Mouse (Mus musculus): ENCODE results near the gene Epsti1. TPM values are rescaled to one million over a fixed set of nuclear protein-coding genes. Genes with fewer than 3 reads are reported as not detected.

The Epsti1 gene
- polyA plus RNA-seq, 1 experiment = 35.3 TPM

DNA sequence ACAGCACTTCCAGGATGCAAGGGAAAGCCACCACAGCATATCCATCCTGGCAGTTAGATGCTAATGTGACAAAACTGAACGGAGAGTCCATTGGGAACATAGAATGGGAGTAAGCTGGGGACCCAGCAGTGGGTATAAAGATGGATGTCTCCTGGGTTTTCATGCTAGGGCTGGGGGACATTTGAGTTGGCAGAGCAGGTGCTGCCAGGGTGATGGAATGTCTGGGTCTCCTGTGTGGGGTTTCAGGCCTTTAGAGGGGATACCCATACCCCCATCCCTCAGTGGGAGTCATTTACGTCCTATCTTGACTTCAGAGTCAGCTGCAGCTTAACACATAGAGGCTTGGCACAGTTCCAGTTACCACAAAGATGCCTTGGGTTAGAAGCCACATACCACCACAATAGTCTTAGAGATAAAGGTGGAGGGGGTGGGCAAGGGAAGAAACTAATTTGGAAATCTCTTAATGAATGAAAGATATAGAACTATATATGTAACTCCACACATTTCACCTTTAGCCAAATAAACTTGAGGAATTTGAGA lies 25.2 kb downstream of the Epsti1 start:
- WGBS = 66% methylated on average over 2 of the region's 2 CpGs
- Histone ChIP-seq H3K27me3 (ENCODE audit: control insufficient read depth, insufficient read depth, low read length) (no peaks in the 10 kb centered on the region), H3K4me3 (ENCODE audit: extremely low read depth, insufficient read depth, insufficient read length) (no peak overlapping the region), H3K4me1 (ENCODE audit: control insufficient read depth, insufficient read depth, insufficient read length) (no peaks in the 10 kb centered on the region), H3K27ac (ENCODE audit: insufficient read depth, low read length) (no peak overlapping the region), H3K36me3 (ENCODE audit: control insufficient read depth, insufficient read depth, low read length) (peaks cover 13% of the 10 kb centered on the region)
- DNase-seq (ENCODE audit: low read depth in 1 of 2, low spot score in 2 of 2) = peak in 1 of 2 experiments; percentile 7
- TF ChIP-seq CTCF (IDR thresholded peaks at IDR 0.05; ENCODE audit: extremely low read depth, insufficient read depth, insufficient read length, insufficient replicate concordance) (no peak), POLR2A (IDR thresholded peaks at IDR 0.05; ENCODE audit: low read depth, low read length) (no peak)

DNA sequence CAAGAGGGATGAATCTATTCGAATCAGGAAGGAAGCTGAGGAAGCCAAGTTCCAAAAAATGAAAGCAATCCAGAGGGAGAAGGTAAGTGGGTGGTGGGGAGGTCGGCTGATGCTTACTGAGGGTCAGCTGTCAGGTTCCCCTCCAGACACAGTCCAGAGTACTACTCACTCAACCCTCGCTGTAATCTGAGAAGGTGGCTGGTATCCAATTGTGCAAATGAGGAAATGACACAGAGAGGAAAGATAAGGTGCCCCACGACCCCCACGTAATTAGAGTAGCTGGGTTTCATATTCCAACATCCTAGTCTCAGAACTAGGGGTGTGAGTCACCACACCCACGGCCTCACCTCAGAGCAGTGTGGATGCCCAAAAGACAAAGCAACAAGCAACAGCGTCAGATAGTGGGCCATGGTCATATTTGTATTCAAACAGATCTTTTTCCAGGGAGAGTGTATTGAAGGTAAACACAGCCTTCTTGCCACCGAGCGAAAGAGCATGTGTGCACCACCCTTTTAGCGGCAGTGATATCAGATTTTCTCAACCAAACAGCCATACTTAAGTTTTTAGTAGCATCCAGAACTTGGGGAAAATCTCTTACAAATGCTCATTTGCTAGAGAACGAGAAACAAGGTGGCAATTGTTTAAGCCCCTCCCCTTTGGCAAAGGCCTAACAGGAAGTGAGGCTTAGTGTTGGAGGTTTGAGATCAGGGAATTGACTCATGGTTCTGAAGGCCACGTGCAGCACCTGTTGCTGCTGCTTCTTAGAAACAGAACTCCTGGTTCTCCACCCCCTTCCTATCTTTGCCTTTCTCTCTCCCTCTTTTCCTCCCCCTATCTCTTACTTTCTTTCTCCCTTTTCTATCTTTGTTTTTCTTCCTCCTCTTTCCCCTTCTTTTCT lies 28.4 kb downstream of the Epsti1 start:
- H3K36me3 ChIP-seq (ENCODE audit: control insufficient read depth, insufficient read depth, low read length) = peaks cover 16% of the 10 kb centered on the region
- H3K4me3 ChIP-seq (ENCODE audit: extremely low read depth, insufficient read depth, insufficient read length) = no peak overlapping the region
- H3K27me3 ChIP-seq (ENCODE audit: control insufficient read depth, insufficient read depth, low read length) = no peaks in the 10 kb centered on the region
- no peak for TF ChIP-seq POLR2A (IDR thresholded peaks at IDR 0.05; ENCODE audit: low read depth, low read length)
- no peak for TF ChIP-seq CTCF (IDR thresholded peaks at IDR 0.05; ENCODE audit: extremely low read depth, insufficient read depth, insufficient read length, insufficient replicate concordance)
- no peaks in the 10 kb centered on the region for H3K4me1 ChIP-seq (ENCODE audit: control insufficient read depth, insufficient read depth, insufficient read length)
- WGBS = 64% methylated on average over 12 of the region's 12 CpGs
- no peak overlapping the region for H3K27ac ChIP-seq (ENCODE audit: insufficient read depth, low read length)
- DNase-seq (ENCODE audit: low read depth in 1 of 2, low spot score in 2 of 2) = no peak

DNA sequence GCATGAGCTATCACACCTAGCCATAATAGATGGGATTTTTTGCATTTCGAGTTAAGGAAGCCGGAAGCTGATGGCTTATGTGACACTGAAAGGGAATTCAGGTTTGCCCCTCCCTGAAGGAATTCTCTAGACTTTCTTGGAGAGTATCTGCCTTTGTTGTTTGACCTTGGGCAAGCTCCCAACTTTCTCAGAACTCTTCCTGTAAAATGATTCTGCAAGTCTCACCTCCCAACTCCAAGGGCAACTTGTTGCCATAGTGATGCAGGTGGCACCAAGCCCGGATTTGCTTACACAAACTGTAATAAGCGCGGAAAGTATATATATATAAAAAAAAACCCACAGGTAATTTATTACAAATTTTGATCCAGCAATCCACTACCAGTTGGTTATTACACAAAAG lies 29.2 kb downstream of the Epsti1 start:
- no peak for DNase-seq (ENCODE audit: low read depth in 1 of 2, low spot score in 2 of 2)
- 92% methylated on average over 5 of the region's 5 CpGs for WGBS
- H3K4me1 ChIP-seq (ENCODE audit: control insufficient read depth, insufficient read depth, insufficient read length) = no peaks in the 10 kb centered on the region
- H3K36me3 ChIP-seq (ENCODE audit: control insufficient read depth, insufficient read depth, low read length) = peaks cover 16% of the 10 kb centered on the region
- H3K4me3 ChIP-seq (ENCODE audit: extremely low read depth, insufficient read depth, insufficient read length) = no peak overlapping the region
- no peaks in the 10 kb centered on the region for H3K27me3 ChIP-seq (ENCODE audit: control insufficient read depth, insufficient read depth, low read length)
- TF ChIP-seq POLR2A (IDR thresholded peaks at IDR 0.05; ENCODE audit: low read depth, low read length) (no peak), CTCF (IDR thresholded peaks at IDR 0.05; ENCODE audit: extremely low read depth, insufficient read depth, insufficient read length, insufficient replicate concordance) (no peak)
- H3K27ac ChIP-seq (ENCODE audit: insufficient read depth, low read length) = no peak overlapping the region

DNA sequence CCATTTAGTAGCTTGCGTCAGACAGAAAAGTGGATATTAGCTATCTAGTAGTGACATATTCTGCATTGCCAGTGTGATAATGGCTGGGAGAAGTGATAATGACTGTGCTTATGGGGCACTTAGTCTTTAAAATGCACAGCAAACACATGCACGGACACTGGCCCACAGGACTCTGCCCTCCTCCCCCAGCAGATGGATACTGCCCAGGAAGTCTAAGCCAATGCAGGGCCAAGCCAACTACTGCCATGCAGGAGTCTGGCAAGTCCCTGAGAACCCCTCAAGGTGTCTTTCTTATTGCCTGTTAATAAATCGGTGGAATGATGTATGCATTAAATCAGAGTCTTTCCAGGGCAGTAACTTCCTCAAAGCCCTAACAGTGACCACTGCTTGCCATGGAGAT lies 30.4 kb downstream of the Epsti1 start:
- Histone ChIP-seq H3K27me3 (ENCODE audit: control insufficient read depth, insufficient read depth, low read length) (no peaks in the 10 kb centered on the region), H3K4me1 (ENCODE audit: control insufficient read depth, insufficient read depth, insufficient read length) (no peaks in the 10 kb centered on the region), H3K36me3 (ENCODE audit: control insufficient read depth, insufficient read depth, low read length) (peaks cover 14% of the 10 kb centered on the region), H3K4me3 (ENCODE audit: extremely low read depth, insufficient read depth, insufficient read length) (no peak overlapping the region), H3K27ac (ENCODE audit: insufficient read depth, low read length) (no peak overlapping the region)
- WGBS = 92% methylated on average over 3 of the region's 3 CpGs
- DNase-seq (ENCODE audit: low read depth in 1 of 2, low spot score in 2 of 2) = no peak
- TF ChIP-seq CTCF (IDR thresholded peaks at IDR 0.05; ENCODE audit: extremely low read depth, insufficient read depth, insufficient read length, insufficient replicate concordance) (no peak), POLR2A (IDR thresholded peaks at IDR 0.05; ENCODE audit: low read depth, low read length) (no peak)

DNA sequence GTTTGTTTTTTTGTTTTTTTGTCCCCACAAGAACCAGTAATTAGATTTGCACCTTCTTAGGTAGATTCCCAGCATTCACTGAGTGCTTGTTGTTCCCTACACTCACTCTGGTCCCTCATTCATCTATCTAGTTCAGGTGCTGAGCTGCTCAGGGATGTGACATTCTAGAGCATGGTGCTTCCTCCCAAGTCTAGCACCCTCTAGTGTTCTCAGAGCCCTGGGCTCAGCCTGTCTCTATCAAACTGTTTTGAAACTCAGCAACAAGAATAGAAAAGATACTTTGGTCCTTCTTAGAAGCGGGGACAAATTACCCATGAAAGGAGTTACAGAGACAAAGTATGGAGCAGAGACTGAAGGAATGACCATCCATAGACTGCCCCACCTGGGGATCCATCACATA lies 37.1 kb downstream of the Epsti1 start:
- no peak overlapping the region for H3K27ac ChIP-seq (ENCODE audit: insufficient read depth, low read length)
- no peak overlapping the region for H3K4me3 ChIP-seq (ENCODE audit: extremely low read depth, insufficient read depth, insufficient read length)
- TF ChIP-seq POLR2A (IDR thresholded peaks at IDR 0.05; ENCODE audit: low read depth, low read length) = no peak
- no peaks in the 10 kb centered on the region for H3K4me1 ChIP-seq (ENCODE audit: control insufficient read depth, insufficient read depth, insufficient read length)
- DNase-seq (ENCODE audit: low read depth in 1 of 2, low spot score in 2 of 2) = no peak
- no peaks in the 10 kb centered on the region for H3K27me3 ChIP-seq (ENCODE audit: control insufficient read depth, insufficient read depth, low read length)
- peaks cover 11% of the 10 kb centered on the region for H3K36me3 ChIP-seq (ENCODE audit: control insufficient read depth, insufficient read depth, low read length)
- 87% methylated on average over 1 of the region's 1 CpGs for WGBS

DNA sequence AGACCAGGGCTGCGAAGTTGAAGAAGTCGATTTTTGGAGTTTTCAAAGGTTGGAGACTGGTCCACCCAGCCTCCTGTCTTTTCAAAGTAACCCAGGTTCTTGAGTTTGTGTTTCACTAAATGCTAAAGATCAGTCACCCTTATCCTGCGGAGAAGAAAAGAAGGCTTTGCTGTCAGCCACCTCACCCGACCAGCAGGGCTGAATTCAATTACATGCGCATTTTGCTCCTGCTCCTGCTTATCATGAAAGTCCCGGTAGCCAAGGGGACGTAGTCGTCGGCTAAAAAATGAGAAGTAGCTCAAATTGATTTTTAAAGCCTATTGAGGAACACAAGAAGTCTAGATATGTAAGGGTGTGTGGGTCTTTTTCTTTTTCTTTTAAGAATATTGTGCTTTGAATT lies 38.2 kb downstream of the Epsti1 start:
- H3K4me3 ChIP-seq (ENCODE audit: extremely low read depth, insufficient read depth, insufficient read length) = no peak overlapping the region
- H3K4me1 ChIP-seq (ENCODE audit: control insufficient read depth, insufficient read depth, insufficient read length) = no peaks in the 10 kb centered on the region
- TF ChIP-seq POLR2A (IDR thresholded peaks at IDR 0.05; ENCODE audit: low read depth, low read length) = no peak
- TF ChIP-seq CTCF (IDR thresholded peaks at IDR 0.05; ENCODE audit: extremely low read depth, insufficient read depth, insufficient read length, insufficient replicate concordance) = no peak
- H3K36me3 ChIP-seq (ENCODE audit: control insufficient read depth, insufficient read depth, low read length) = peaks cover 12% of the 10 kb centered on the region
- no peak for DNase-seq (ENCODE audit: low read depth in 1 of 2, low spot score in 2 of 2)
- no peaks in the 10 kb centered on the region for H3K27me3 ChIP-seq (ENCODE audit: control insufficient read depth, insufficient read depth, low read length)
- no peak overlapping the region for H3K27ac ChIP-seq (ENCODE audit: insufficient read depth, low read length)
- WGBS = 90% methylated on average over 9 of the region's 9 CpGs
